Mouse (Mus musculus) layer of hippocampus, adult 11-12 months (tissue): ENCODE measurements around the gene Pgc.

Experiments
- DNase-seq: peaks from one replicate; pipeline ENCODE4 v3.0.0; 2022; ENCODE audit warnings: low spot score

The Pgc gene

DNA sequence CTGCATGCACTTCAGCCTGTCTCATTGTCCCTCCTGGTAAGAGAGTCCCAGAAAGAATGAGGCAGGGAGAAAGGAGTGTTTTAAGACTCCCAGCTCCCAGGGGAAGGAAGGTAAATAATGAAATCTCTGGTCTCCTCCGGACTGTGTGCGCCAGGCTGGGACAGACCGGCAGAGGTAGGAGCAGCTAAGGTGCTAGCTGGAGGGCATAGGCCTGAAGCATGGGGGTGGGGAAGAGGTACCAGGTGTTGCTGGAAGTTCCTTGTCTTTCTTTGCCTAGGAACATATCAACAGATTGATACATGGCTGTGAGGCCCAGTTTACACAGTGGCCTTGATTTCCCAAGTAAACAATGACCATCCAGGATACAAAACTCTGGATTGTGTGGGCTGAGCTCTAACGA lies 17.7 kb upstream of the Pgc start:
- DNase-seq = no peak

- DNase-seq = no peak
Observed at GRCm38 (mm10) chr17:47710036-47710435, 16.6 kb upstream of the Pgc start.

- DNase-seq = no peak
Observed at GRCm38 (mm10) chr17:47711883-47712282, 14.8 kb upstream of the Pgc start.

DNA sequence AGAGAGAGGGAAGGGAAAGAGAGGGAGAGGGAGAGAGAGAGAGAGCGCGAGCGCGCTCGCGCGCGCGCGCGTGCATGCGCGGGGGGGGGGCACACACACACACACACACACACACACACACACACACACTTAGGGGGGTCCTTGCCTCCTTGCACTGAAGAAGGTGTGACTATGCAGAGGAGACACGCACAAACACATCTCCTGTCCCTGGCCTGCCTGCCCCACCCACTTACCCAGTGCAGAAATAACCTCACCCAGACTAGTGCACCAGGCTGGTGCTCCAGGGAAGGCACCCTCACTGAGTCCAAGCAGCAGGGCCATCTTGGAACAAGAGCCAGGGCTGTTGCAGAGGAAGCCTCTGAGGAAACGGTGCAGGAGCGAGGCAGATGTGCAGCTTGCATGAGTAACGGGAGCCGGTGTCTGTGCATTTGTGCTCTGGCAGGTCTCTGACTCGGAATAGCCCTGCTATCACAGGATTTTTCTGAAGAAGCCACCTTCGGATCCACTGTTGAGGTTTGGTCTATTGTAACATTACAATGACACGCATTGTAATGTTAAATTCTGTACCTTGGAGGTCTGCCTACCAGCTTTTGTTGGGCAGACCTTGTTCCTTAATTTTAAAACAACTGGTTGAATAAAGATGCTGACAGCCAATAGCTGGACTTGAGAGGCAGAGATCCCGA lies 13.6 kb upstream of the Pgc start:
- DNase-seq = no peak

DNA sequence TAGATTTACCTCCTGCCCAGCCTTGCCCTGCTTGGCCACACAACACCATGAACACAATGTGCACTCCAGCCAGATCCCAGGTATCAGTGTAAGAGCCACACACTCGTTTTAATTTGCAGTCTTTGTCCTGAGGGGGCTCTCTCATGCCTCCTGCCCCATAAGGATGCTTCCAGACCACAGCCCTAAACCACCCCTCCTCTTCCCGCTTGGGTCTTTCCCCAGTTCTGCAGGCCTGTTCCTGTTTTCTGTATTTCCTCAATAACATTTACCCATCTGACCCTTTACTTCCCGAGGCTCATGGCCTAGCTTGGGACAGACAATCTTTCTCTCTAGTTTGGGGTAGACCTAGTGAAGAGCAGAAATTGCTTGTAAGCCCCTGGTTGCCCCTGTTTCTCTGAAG lies 11.6 kb upstream of the Pgc start:
- DNase-seq = no peak

DNA sequence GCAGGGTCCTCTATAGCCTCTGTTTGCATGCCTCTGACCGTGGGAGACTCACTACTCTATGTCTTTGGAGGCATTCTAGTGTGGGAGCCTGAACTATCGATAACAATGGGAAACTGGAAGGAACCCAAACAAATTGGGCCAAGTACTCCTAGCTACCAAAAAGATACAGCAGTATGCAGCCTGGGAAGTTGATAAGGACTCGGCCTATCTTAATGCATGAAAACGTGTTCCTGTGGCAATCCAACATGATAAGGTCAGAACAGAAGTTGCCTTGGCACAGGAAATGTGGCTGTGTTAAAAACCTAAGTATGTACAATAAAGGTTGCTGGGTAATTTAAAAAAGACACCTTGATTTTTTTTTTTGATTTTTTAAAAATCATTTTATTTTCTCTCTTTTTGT lies 5.5 kb upstream of the Pgc start:
- DNase-seq = no peak

GRCm38 (mm10) chr17:47730633-47731575 lies 4.3 kb downstream of the Pgc start:
- no peak for DNase-seq

DNA sequence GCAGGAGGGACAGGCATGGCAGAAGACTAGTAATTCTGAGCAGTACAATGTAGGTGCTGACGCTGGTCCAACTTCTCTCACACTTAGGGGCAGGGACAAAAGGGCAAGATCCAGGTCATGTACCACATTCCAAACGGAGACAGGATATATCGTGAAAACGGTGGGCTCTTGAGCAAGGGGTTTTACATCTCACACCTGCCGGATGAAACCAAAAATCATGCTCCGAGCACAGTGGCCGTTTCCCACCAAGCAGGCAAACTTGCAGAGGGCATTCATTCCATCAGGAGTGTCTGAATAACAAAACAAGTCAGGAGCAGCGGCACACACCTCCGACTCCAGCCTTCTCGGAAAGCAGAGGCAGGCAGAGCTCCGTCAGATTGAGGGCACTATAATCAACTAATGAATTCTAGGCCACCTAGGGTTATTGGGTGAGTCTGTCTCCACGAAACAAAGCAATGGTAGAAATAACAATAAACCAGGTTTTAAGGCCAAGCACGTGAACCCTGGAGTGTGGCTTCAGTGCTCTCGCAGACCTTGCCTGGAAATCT lies 9.0 kb downstream of the Pgc start:
- no peak for DNase-seq

DNA sequence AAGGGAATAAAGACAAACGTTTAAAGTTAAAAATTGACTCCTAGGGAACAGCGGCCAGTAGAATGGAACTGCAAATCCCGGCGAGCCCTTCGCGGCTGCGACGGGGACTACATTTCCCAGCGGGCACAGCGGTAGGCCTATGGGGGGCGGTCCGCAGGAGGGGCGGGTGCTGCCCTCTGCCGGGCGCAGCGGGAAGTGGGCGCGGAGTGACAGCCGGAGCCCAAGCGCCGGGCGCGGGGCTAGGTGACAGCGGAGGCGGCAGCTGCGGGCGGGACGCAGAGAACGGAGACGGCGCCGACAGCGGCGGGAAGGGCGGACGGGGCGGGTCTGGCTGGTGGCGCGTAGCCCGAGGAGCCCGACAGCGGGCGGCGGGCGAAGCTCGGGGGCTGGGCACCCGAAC lies 10.2 kb downstream of the Pgc start, which contains the start of gene Tfeb:
Tfeb (plus strand) TSS at position 175 of the 400 bp plus-strand sequence.
- DNase-seq = peak; percentile 97

DNA sequence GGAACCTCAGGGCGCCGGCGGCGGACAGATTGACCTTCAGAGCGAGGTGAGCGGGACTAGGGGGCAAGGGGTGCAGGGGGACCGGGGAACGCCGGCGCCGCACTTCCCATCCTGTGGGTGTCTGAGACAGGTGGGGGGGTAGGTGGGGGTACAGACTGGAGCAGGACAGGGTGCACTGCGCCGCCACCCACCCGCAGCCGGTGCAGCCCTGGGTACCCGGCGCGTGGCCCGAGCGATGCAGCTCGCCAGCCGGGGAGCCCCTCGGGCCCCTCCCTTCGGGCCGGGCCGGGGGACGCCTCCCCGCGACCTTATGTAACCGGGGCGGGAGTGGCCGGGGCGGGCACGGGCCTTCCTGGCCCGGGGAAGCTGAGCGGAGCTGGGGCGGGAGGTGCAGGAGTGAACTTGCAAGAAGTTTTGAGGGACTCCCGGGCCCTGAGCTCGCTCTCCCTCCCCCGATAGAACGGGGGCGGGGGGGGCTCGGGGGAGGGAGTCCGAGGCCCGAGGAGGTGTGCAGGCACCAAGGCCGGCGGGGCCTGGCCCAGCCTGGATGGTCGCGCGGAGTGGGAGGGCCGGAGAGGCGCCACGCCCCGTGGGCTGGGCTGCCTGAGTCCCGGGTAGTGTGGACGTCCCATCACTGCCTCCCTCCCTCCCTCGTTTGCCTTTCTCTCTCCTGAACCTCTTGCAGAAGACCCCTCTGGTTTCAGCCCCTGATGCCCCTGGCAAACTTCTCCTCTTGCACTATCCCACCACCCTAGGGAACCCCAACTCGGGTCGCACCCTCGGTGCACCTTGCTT lies 10.8 kb downstream of the Pgc start:
- peak; percentile 90 for DNase-seq

DNA sequence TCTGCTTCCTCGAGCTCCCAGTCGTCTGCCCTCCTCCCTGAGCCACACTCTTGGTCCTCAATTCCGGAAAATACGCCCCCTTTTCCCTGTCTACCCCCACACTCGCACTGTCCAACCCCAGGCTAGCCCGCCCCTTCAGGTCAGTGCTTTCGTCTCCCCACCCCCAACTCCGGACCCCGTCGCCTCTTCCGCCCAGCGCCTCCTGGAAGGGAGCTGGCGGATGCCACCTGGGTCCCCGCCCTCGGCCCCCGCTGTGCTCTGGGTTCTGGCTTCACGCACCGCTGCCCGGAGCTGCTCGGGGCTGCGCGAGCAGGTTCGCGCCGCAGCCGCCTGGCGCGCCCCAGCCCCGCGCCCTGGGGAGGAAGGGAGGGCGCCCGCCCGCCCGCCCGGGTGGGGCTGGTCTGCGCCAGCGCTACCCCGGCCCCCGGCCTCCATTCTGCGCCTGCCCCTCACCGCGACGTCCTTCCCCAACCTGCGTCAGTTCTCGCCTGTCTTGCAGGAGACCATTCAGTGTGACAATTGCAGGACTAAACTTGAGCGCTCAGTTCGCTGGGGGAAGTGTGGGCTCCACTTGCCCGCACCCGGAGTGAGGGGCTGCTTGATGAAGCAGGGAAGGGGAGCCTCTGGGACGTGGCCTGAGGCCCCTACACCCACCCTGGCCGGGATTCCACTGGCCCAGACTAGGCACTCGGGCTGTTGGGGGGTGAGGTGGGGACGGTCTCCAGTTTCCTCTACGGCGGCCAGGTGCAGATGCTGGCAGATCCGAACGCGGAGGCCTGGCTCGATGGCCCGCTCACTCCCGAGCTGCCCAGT lies 11.6 kb downstream of the Pgc start:
- DNase-seq = no peak

- no peak for DNase-seq
Observed at GRCm38 (mm10) chr17:47738879-47739798, 12.5 kb downstream of the Pgc start.

DNA sequence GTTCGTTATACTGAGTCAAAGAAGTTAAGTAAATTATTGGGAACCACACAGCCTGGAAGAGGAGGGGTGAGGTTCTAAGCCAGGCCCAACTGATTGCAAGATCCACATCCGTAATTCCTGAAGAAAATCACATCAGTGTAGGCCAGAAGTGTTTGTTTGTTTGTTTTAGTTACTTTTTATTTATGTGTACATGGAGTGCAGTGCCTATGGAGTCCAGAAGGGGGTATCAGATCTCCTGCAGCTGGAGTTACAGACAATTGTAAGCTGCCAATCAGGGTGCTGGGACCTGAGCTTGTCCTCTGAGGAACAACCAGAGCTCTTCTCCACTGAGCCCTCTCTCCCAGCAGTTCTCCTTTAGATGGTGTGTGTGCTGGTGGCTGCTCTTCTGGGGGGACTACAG lies 13.5 kb downstream of the Pgc start:
- no peak for DNase-seq

- DNase-seq = no peak
Observed at GRCm38 (mm10) chr17:47742991-47743734, 16.5 kb downstream of the Pgc start.

- DNase-seq = no peak
Observed at GRCm38 (mm10) chr17:47744086-47744485, 17.4 kb downstream of the Pgc start.

DNA sequence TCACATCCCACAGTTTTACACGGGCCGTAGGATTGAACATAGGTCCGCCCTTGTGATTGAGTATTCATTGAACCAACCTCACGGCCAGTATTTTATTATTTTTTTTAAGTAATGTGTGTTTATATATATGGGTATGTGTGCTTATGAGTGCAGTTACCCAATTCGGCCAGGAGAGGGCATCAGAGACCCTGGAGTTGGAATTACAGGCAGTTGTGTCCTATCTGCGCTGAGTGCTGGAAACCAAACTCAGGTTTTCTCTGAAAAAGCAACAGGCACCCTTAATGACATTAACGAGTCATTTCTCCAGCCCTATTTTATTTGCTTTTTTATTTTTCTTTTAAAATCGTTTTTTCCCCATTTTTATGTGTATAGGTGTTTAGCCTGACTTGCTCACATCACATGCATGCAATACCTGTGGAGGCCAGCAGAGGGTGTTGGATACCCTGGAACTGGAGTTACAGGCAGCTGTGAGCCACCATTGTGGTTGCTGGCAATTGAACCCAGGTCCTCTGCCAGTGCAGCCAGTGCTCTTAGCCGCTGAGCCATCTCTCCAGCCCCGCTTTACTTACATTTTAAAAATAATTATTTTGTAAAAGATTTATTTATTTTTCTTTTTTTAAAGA lies 18.2 kb downstream of the Pgc start:
- no peak for DNase-seq

DNA sequence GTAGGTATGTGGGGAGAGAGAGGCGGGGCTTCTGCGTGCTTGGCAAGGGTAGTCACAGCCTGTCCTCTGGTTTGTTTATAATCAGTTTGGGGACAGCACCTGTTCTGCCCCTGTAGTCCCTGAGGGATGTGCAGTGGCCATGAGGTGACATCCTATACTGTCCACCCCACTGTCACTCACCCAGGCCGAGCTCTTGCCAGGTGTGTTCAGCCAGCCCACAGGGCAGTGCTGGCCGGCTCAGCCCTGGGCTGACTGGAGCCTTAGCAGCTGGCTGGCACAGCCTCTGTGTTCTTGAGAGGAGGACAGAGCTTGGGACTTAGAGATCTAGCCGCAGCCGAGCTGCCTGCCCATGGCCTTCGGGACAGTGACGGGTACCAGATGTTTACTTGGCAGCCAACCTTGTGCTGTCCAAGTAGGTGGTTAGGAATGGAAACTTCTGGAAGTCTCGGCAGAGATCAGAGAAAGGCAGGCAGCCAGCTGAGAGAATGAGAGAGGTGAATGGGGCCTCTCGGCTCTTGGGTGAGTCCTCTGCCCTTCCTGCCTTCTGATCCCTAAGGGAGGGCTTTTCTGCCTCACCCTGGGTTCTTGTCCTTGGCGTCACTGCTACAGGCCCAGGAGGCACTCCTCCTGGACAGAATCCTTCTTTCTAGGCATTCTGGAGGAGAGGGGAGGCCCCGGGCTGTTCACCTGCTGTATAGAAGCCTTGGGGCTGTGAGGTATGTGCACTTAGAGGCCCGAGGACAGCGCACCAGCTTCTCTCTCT lies 22.3 kb downstream of the Pgc start:
- DNase-seq = no peak

- no peak for DNase-seq
Observed at GRCm38 (mm10) chr17:47749626-47750025, 23.0 kb downstream of the Pgc start.
